Mouse (Mus musculus) ovary, postnatal 10 days (tissue): ENCODE data around the gene Zfhx3.

Experiments used
- DNase-seq: peaks from one replicate; pipeline ENCODE4 v3.0.0; 2022; ENCODE audit warnings: low spot score

The Zfhx3 gene

GRCm38 (mm10) chr8:108701381-108702175 lies 759.1 kb downstream of the Zfhx3 start:
- no peak for DNase-seq

GRCm38 (mm10) chr8:108702201-108702600 lies 759.8 kb downstream of the Zfhx3 start:
- no peak for DNase-seq

- DNase-seq = no peak
Measured at GRCm38 (mm10) chr8:108705751-108706150, 763.3 kb downstream of the Zfhx3 start.

GRCm38 (mm10) chr8:108706491-108706847 lies 764.0 kb downstream of the Zfhx3 start:
- no peak for DNase-seq

- DNase-seq = no peak
Measured at GRCm38 (mm10) chr8:108706848-108707541, 764.6 kb downstream of the Zfhx3 start.

GRCm38 (mm10) chr8:108707576-108708281 lies 765.3 kb downstream of the Zfhx3 start:
- no peak for DNase-seq

- DNase-seq = no peak
Measured at GRCm38 (mm10) chr8:108708833-108709387, 766.5 kb downstream of the Zfhx3 start.

- DNase-seq = no peak
Measured at GRCm38 (mm10) chr8:108709441-108709840, 767.0 kb downstream of the Zfhx3 start.

- no peak for DNase-seq
Measured at GRCm38 (mm10) chr8:108709928-108710606, 767.6 kb downstream of the Zfhx3 start.

- no peak for DNase-seq
Measured at GRCm38 (mm10) chr8:108710607-108711489, 768.4 kb downstream of the Zfhx3 start.

GRCm38 (mm10) chr8:108711490-108711793 lies 769.0 kb downstream of the Zfhx3 start:
- no peak for DNase-seq

- DNase-seq = no peak
Measured at GRCm38 (mm10) chr8:108712001-108712411, 769.6 kb downstream of the Zfhx3 start.

- DNase-seq = no peak
Measured at GRCm38 (mm10) chr8:108712607-108713006, 770.2 kb downstream of the Zfhx3 start.

- DNase-seq = no peak
Measured at GRCm38 (mm10) chr8:108713346-108714142, 771.1 kb downstream of the Zfhx3 start.

GRCm38 (mm10) chr8:108714143-108714635 lies 771.7 kb downstream of the Zfhx3 start:
- peak; percentile 49 for DNase-seq

GRCm38 (mm10) chr8:108714636-108715415 lies 772.4 kb downstream of the Zfhx3 start:
- no peak for DNase-seq

- no peak for DNase-seq
Measured at GRCm38 (mm10) chr8:108715416-108715948, 773.0 kb downstream of the Zfhx3 start.

- no peak for DNase-seq
Measured at GRCm38 (mm10) chr8:108716291-108716811, 773.9 kb downstream of the Zfhx3 start.

GRCm38 (mm10) chr8:108717545-108717944 lies 775.1 kb downstream of the Zfhx3 start:
- no peak for DNase-seq
